Mouse (Mus musculus) small intestine, adult 2 months (tissue): ENCODE measurements around the gene Tlr5.

ENCODE experiments used
- CTCF ChIP-seq: fragments of 200-500 bp; IDR thresholded peaks from 2 replicates; pipeline ENCODE4 v1.5.1; 2012; ENCODE audit warnings: low read depth, mild to moderate bottlenecking, control low read depth, inconsistent platforms, low read length, moderate library complexity, mixed read lengths; ENCODE audit not compliant: insufficient replicate concordance, insufficient read length; ENCODE audit errors: extremely low read depth
- POLR2A ChIP-seq: fragments of 200-500 bp; IDR thresholded peaks from 2 replicates; pipeline ENCODE4 v1.6.1; 2012; ENCODE audit warnings: low read depth, mild to moderate bottlenecking, control low read depth, inconsistent platforms, low read length, moderate library complexity

GRCm38 (mm10) chr1:182968732-182969131 is 14.1 kb downstream of the Tlr5 start:
- no peak for TF ChIP-seq POLR2A
- no peak for TF ChIP-seq CTCF
